Mouse (Mus musculus) heart, embryonic 11.5 days (tissue): ENCODE results near the gene Angptl4. TPM values are rescaled to one million over a fixed set of nuclear protein-coding genes. Genes with fewer than 3 reads are reported as not detected.

Experiments
- ATAC-seq: fragments of 200-750 bp; cut with Nextera tagmentation; replicated peaks from 2 replicates; pipeline ENCODE4 v1.8.0; 2017; ENCODE audit warnings: moderate library complexity; ENCODE audit not compliant: insufficient number of reproducible peaks, low FRiP score, low TSS enrichment
- H3K27ac ChIP-seq: fragments of 300-500 bp; sonication (generic); 2 replicates; pipeline ENCODE4 v1.5.1; 2014; ENCODE audit warnings: mild to moderate bottlenecking, low read depth, low read length
- H3K27me3 ChIP-seq: fragments of 300-500 bp; sonication (generic); 2 replicates; pipeline ENCODE4 v1.6.1; 2014; ENCODE audit warnings: mild to moderate bottlenecking, low read length, mixed read lengths; ENCODE audit not compliant: control insufficient read depth, insufficient read depth
- H3K36me3 ChIP-seq: fragments of 300-500 bp; sonication (generic); 2 replicates; pipeline ENCODE4 v1.6.1; 2014; ENCODE audit warnings: mild to moderate bottlenecking, low read length, moderate library complexity, mixed read lengths; ENCODE audit not compliant: control insufficient read depth, insufficient read depth
- H3K4me1 ChIP-seq: fragments of 300-500 bp; sonication (generic); 2 replicates; pipeline ENCODE4 v1.6.1; 2014; ENCODE audit warnings: low read length; ENCODE audit not compliant: control insufficient read depth, insufficient read depth
- H3K4me2 ChIP-seq: fragments of 300-500 bp; sonication (generic); 2 replicates; pipeline ENCODE4 v1.6.1; 2014; ENCODE audit warnings: mild to moderate bottlenecking, moderate library complexity
- H3K4me3 ChIP-seq: fragments of 300-500 bp; sonication (generic); 2 replicates; pipeline ENCODE4 v1.5.1; 2014; ENCODE audit warnings: low read depth, low read length
- H3K9ac ChIP-seq: fragments of 300-500 bp; sonication (generic); 2 replicates; pipeline ENCODE4 v1.6.1; 2014; ENCODE audit warnings: mild to moderate bottlenecking, low read depth, low read length, moderate library complexity
- H3K9me3 ChIP-seq: fragments of 300-500 bp; sonication (generic); replicated peaks from 2 replicates; pipeline ENCODE4 v1.6.1; 2016; ENCODE audit warnings: low read length; ENCODE audit not compliant: control insufficient read depth
- WGBS: fragments of 180-500 bp; shearing (Covaris S2); extraction: QIAGEN DNeasy Blood & Tissue Kit; methylation state at CpG from one replicate; pipeline ENCODE4 v1.1.7; 2014; ENCODE audit not compliant: insufficient replicate concordance; 5-methylcytosine and 5-hydroxymethylcytosine counted together
- polyA plus RNA-seq: library from polyadenylated mRNA; unstranded; fragments of >200 nt; fragmentation: Nextera tagmentation; extraction: Ambion mirVana; gene quantifications from 2 replicates; pipeline ENCODE4 v1.2.1, GENCODE M21; 2014

The Angptl4 gene
- polyA plus RNA-seq, 1 experiment from 2014 or later: 10.5 TPM

DNA sequence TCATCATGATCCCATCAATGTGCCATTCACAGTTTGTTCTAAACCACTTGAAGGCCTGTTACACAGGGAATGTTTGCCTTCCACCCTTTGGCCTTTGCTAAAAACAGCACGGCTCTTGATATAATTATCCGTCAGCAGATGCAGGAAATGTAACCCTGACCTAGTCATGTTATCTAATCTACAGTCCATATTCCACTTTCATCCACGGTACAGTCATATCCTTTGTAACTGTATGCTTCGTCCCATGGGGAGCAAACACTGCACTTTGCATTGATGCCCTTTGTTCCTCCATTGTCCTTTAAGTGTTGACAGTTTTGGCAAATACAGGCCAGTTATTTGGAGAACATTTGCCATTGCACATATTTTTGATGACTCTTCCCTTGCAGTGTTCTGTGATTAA lies 7.1 kb upstream of the Angptl4 start:
- H3K4me1 ChIP-seq: no peaks in the 10 kb centered on the region; the same call in 1 of the 2 replicates
- H3K36me3 ChIP-seq: no peaks in the 10 kb centered on the region
- 24% methylated on average over 4 of the region's 4 CpGs for WGBS
- no peak overlapping the region for H3K27ac ChIP-seq
- H3K4me3 ChIP-seq: no peak overlapping the region
- no peak overlapping the region for H3K9ac ChIP-seq
- H3K27me3 ChIP-seq: peaks cover 13% of the 10 kb centered on the region; the same call in 1 of the 2 replicates
- ATAC-seq: no peak
- H3K4me2 ChIP-seq: no peak overlapping the region
- no peaks in the 10 kb centered on the region for H3K9me3 ChIP-seq

DNA sequence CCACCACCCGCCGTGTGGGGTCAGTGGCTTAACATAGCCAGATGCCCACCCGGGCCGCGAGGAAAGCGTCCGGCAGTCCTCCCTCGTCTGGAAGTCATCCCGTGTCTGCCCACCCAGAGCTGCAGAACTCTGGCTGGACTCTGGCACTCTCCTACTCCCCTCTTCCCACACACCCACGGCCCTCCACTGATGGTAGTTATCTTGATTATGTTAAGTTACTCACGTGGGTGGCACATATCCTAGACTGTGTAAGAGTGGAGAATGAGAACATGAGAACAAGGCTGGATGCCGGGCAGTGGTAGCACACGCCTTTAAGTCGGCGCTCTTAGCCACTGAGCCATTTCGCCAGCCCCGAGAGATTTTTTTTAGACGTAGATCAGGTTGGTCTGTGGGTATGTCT lies 4.7 kb upstream of the Angptl4 start:
- H3K27me3 ChIP-seq: peaks cover 14% of the 10 kb centered on the region; the same call in 1 of the 2 replicates
- WGBS: 82% methylated on average over 18 of the region's 18 CpGs
- H3K9me3 ChIP-seq: no peaks in the 10 kb centered on the region
- ATAC-seq: no peak
- H3K4me1 ChIP-seq: peaks cover 14% of the 10 kb centered on the region
- no peak overlapping the region for H3K27ac ChIP-seq
- H3K36me3 ChIP-seq: no peaks in the 10 kb centered on the region
- no peak overlapping the region for H3K4me2 ChIP-seq
- no peak overlapping the region for H3K9ac ChIP-seq
- H3K4me3 ChIP-seq: no peak overlapping the region

DNA sequence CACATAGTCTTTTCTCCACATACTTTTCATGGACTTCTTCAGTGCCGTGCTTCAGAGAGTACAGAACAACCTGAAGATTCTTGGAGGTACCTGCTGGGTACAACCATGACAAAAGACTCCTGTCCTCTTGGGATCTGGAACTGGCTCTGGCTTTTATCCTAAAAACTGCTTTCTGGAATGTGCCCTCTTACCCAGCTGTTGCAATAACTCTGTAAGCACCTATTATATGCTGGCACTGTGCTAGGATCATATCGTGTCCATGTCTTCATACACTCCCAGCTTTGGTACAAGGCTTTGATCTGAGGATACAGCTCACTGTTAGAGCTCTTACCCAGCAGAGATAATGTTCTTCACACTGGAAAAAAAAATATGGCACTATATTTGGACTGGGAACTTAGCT lies 3.3 kb upstream of the Angptl4 start:
- H3K27me3 ChIP-seq: peaks cover 16% of the 10 kb centered on the region; the same call in 1 of the 2 replicates
- H3K4me1 ChIP-seq: peaks cover 21% of the 10 kb centered on the region
- no peak overlapping the region for H3K4me3 ChIP-seq
- no peak for ATAC-seq
- H3K9me3 ChIP-seq: no peaks in the 10 kb centered on the region
- H3K4me2 ChIP-seq: no peak overlapping the region
- H3K9ac ChIP-seq: no peak overlapping the region
- 69% methylated on average over 2 of the region's 2 CpGs for WGBS
- H3K27ac ChIP-seq: no peak overlapping the region
- no peaks in the 10 kb centered on the region for H3K36me3 ChIP-seq

DNA sequence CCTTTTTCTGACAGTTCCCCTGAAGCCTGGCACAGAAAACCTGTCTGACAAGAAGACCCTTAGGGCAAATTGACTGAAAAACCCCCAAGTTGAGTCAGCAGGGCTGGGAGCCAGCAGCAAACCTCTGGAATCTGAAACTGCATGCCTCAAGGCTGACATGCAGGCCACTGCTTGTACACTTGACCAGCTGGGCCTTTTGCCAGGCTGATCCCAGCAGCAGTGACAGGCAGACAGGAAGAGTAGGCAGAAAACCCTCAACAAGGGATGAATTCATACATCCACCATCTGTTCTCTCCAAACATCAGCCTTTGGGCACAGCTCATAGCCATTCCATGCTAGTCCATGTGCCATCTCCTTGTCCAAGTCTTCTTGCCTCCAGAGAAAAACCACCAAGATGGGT lies 1.8 kb upstream of the Angptl4 start:
- Histone ChIP-seq H3K4me1 (peaks cover 36% of the 10 kb centered on the region), H3K4me2 (no peak overlapping the region), H3K27me3 (peaks cover 16% of the 10 kb centered on the region; the same call in 1 of the 2 replicates), H3K9me3 (no peaks in the 10 kb centered on the region), H3K27ac (no peak overlapping the region), H3K9ac (no peak overlapping the region), H3K4me3 (no peak overlapping the region), H3K36me3 (no peaks in the 10 kb centered on the region)
- ATAC-seq: no peak

DNA sequence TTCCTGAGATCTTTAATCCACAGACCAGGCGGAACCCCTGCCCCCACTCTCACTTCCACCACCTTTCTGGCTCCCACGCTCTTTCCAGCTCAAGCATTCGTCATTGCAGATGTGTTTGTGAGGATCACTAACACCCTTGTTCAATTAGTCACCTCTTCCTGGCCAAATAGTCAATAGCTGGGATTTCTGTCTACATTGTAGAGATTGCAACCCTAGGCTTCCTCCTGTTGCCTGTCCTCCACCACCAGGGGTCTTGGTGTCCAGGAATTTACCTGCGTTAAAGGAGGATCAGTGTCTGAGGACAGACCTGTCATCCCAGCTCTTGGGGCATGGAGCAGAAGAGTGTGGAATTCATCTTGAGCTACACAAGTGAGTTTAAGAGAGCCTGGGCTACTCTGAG lies 437 bp upstream of the Angptl4 start:
- Histone ChIP-seq H3K9me3 (no peaks in the 10 kb centered on the region), H3K27ac (no peak overlapping the region)

DNA sequence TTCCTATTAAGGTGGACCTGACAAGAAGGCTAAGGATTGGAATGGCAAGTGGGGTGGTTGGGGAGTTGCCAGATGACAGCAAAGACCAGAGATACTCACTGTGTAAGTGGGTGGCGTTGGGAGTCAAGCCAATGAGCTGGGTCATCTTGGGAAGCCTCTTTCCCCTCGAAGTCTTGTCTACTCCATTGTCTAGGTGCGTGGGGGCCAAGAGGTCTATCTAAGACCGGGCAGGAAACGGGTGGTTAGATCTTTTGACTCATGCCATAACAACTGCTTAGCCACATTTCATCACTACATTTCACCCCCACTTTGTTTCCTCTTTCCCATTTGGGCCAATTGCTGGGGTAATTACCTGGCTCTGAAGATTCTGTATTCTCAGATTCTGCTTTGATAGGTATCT lies 1.2 kb downstream of the Angptl4 start:
- Histone ChIP-seq H3K27me3 (peaks cover 7% of the 10 kb centered on the region; the same call in 1 of the 2 replicates), H3K9ac (peak overlapping the region; percentile 72; the same call in 1 of the 2 replicates), H3K9me3 (no peaks in the 10 kb centered on the region), H3K36me3 (no peaks in the 10 kb centered on the region), H3K4me2 (peak overlapping the region; percentile 95), H3K27ac (no peak overlapping the region), H3K4me1 (peaks cover 36% of the 10 kb centered on the region), H3K4me3 (no peak overlapping the region)
- ATAC-seq: no peak
- WGBS: 74% methylated on average over 5 of the region's 5 CpGs

More for the DNA sequence above, 437 bp upstream of the Angptl4 start:
- Histone ChIP-seq H3K27me3 (peaks cover 16% of the 10 kb centered on the region; the same call in 1 of the 2 replicates), H3K4me1 (peaks cover 36% of the 10 kb centered on the region), H3K4me3 (peak overlapping the region; percentile 50), H3K4me2 (peak overlapping the region; percentile 95), H3K9ac (peak overlapping the region; percentile 72), H3K36me3 (no peaks in the 10 kb centered on the region)
- 37% methylated on average over 4 of the region's 4 CpGs for WGBS
- ATAC-seq: no peak

DNA sequence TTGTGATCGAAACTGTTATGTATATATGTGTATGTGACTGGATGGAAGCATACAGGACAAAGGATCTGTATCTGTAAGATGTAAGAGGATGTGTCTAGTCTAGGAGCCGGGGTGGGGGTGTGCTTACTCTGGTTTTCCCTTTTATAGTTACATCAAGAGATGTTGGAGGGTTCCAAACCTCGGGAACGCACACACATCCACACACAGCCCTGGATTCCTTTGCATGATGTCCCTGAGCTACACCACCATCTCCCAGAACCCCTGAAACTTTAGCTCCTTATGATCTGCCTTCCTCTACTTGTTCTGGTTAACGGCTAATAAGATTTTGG lies 1.7 kb downstream of the Angptl4 start:
- WGBS: 87% methylated on average over 5 of the region's 5 CpGs

DNA sequence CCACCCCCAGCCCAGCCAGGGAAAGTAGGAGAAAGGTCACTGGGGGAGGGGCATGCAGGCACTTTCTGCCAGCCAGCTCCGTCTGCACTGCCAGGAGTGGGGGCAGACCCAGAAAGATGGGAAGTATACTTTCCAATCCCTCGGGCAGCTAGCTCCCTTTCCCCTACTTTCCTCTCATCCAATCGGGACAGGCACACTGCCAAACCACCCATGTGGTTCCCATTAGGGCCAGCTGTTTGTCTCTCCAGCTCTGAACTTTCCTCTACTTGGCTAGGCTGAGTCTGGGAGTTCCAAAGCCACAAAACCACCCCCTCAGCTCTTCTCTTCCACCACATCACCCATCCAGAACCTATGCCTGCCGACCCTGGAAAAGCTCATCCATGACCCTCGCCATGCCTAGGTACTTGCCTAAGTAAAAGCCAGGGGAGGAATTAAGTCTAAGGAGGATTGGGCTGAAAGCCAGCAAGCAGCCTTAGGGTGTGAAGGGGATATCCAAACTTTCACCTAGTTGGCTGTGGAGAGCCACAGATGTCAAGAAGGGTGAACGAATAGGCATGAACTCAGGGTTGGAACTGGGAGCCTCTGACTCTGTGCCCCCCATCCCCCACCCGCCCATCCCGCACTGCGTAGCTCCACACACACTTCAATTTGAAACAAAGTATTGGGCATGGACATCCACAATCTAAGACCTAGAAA lies 2.2 kb downstream of the Angptl4 start:
- H3K36me3 ChIP-seq: no peaks in the 10 kb centered on the region
- ATAC-seq: peak; percentile 40; the same call in 1 of the 2 replicates
- peak overlapping the region; percentile 95 for H3K4me2 ChIP-seq
- peaks cover 6% of the 10 kb centered on the region; the same call in 1 of the 2 replicates for H3K27me3 ChIP-seq
- H3K27ac ChIP-seq: peak overlapping the region; percentile 78
- H3K9ac ChIP-seq: peak overlapping the region; percentile 46; the same call in 1 of the 2 replicates
- no peaks in the 10 kb centered on the region for H3K9me3 ChIP-seq
- WGBS: 45% methylated on average over 9 of the region's 9 CpGs
- no peak overlapping the region for H3K4me3 ChIP-seq
- H3K4me1 ChIP-seq: peaks cover 36% of the 10 kb centered on the region

More for the DNA sequence above, 1.7 kb downstream of the Angptl4 start:
- Histone ChIP-seq H3K27ac (peak overlapping the region; percentile 78), H3K9ac (no peak overlapping the region), H3K9me3 (no peaks in the 10 kb centered on the region), H3K4me1 (peaks cover 36% of the 10 kb centered on the region), H3K4me3 (no peak overlapping the region), H3K36me3 (no peaks in the 10 kb centered on the region), H3K27me3 (peaks cover 7% of the 10 kb centered on the region; the same call in 1 of the 2 replicates), H3K4me2 (peak overlapping the region; percentile 95)
- no peak for ATAC-seq

DNA sequence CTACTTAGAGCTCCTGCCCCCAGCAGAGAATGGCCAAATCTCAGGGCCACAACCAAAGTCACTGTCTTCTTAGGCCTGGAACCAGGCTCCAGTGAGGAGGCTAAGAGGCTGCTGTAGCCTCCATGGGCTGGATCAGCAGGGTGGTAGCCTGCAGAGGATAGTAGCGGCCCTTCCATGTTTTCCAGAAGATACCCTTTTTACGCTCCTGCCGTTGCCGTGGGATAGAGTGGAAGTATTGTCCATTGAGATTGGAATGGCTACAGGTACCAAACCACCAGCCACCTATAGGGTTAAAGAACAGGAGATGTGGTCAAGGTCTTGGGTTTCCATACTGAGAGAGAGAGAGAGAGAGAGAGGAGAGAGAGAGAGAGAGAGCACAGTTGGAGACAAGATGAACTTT lies 6.3 kb downstream of the Angptl4 start:
- WGBS: 95% methylated on average over 4 of the region's 4 CpGs
- Histone ChIP-seq H3K9ac (no peak overlapping the region), H3K27ac (no peak overlapping the region), H3K36me3 (no peaks in the 10 kb centered on the region), H3K9me3 (no peaks in the 10 kb centered on the region), H3K4me3 (no peak overlapping the region), H3K27me3 (no peaks in the 10 kb centered on the region), H3K4me2 (no peak overlapping the region), H3K4me1 (peaks cover 15% of the 10 kb centered on the region)
- ATAC-seq: no peak
